Mouse (Mus musculus) adrenal gland, postnatal 25 days (tissue): Measurements from ENCODE around the gene Eya3. TPM values are rescaled to one million over a fixed set of nuclear protein-coding genes. Genes with fewer than 3 reads are reported as not detected.
"Not testable (repeated sequence)": the region's sequence is repeated elsewhere in the genome, so short reads cannot be mapped to it uniquely, and the experiment has no call there.

ENCODE experiments used
- DNase-seq: peaks from one replicate; pipeline ENCODE4 v3.0.0; 2021; ENCODE audit warnings: mixed read lengths
- total RNA-seq: library from RNA; stranded (reverse); gene quantifications from 2 replicates; pipeline ENCODE4 v1.2.3, GENCODE M21; 2021

The Eya3 gene
- total RNA-seq, 1 experiment from 2014 or later = 28.8 TPM

- DNase-seq = no peak
Observed at GRCm38 (mm10) chr4:132743992-132744911, 105.5 kb downstream of the Eya3 start.

- no peak for DNase-seq
Observed at GRCm38 (mm10) chr4:132746911-132747517, 108.2 kb downstream of the Eya3 start.

- DNase-seq = no peak
Observed at GRCm38 (mm10) chr4:132747664-132748259, 109.0 kb downstream of the Eya3 start.

GRCm38 (mm10) chr4:132748778-132749177 lies 110.0 kb downstream of the Eya3 start:
- no peak for DNase-seq

GRCm38 (mm10) chr4:132749258-132749982 lies 110.6 kb downstream of the Eya3 start:
- DNase-seq = no peak

- DNase-seq = no peak
Observed at GRCm38 (mm10) chr4:132752992-132753391, 114.2 kb downstream of the Eya3 start.

GRCm38 (mm10) chr4:132756974-132757373 lies 118.2 kb downstream of the Eya3 start, which contains the start of gene Smpdl3b:
TSS of gene Smpdl3b (minus strand) at chr4:132757252.
- peak; percentile 69 for DNase-seq

GRCm38 (mm10) chr4:132757633-132758351 lies 119.0 kb downstream of the Eya3 start:
- DNase-seq = no peak

GRCm38 (mm10) chr4:132760296-132760695 lies 121.5 kb downstream of the Eya3 start:
- no peak for DNase-seq

GRCm38 (mm10) chr4:132762602-132763001 lies 123.8 kb downstream of the Eya3 start:
- DNase-seq = no peak

- not testable (repeated sequence) for DNase-seq
Observed at GRCm38 (mm10) chr4:132763125-132763524, 124.3 kb downstream of the Eya3 start.

GRCm38 (mm10) chr4:132767914-132768876 lies 129.4 kb downstream of the Eya3 start, which contains the start of gene Rpa2:
TSS of gene Rpa2 (plus strand) at chr4:132768332.
- DNase-seq = peak; percentile 96

GRCm38 (mm10) chr4:132771776-132772175 lies 133.0 kb downstream of the Eya3 start:
- DNase-seq = no peak

Other genes with a start within 250 kb of the Eya3 start
- 60.0 and 69.8 TPM in 2 replicates for gene Phactr4, start 216.5 kb upstream of the Eya3 start, total RNA-seq
- gene Med18, start 175.1 kb upstream of the Eya3 start, total RNA-seq = 9.4 and 10.7 TPM in 2 replicates
- gene Sesn2, start 128.5 kb upstream of the Eya3 start, total RNA-seq = 20.6 and 24.1 TPM in 2 replicates
- gene Atpif1, start 105.3 kb upstream of the Eya3 start, total RNA-seq = 426 and 437 TPM in 2 replicates
- 114 and 119 TPM in 2 replicates for gene Dnajc8, start 103.4 kb upstream of the Eya3 start, total RNA-seq
- gene Ptafr, start 74.9 kb upstream of the Eya3 start, total RNA-seq = 0.76 and 0.97 TPM in 2 replicates
- 7.2 and 10.1 TPM in 2 replicates for gene Xkr8, start 93.6 kb downstream of the Eya3 start, total RNA-seq
- 35.5 and 35.9 TPM in 2 replicates for gene Smpdl3b, start 118.3 kb downstream of the Eya3 start, total RNA-seq
- 17.7 and 19.4 TPM in 2 replicates for gene Rpa2, start 129.3 kb downstream of the Eya3 start, total RNA-seq
- gene Themis2, start 157.4 kb downstream of the Eya3 start, total RNA-seq = 0.48 and 1.4 TPM in 2 replicates
- 46.7 and 51.5 TPM in 2 replicates for gene Ppp1r8, start 204.2 kb downstream of the Eya3 start, total RNA-seq
- gene Stx12, start 245.5 kb downstream of the Eya3 start, total RNA-seq = 56.4 and 57.6 TPM in 2 replicates